Mouse (Mus musculus): ENCODE data around the gene Tmem206.
A peak's percentile ranks its signal among the peaks of the same experiment; 100 is the strongest.

The Tmem206 gene

GRCm38 (mm10) chr1:191307766-191308455 lies 17.8 kb upstream of the Tmem206 start:
- no peak for DNase-seq (ENCODE audit: low read depth, low spot score)

DNA sequence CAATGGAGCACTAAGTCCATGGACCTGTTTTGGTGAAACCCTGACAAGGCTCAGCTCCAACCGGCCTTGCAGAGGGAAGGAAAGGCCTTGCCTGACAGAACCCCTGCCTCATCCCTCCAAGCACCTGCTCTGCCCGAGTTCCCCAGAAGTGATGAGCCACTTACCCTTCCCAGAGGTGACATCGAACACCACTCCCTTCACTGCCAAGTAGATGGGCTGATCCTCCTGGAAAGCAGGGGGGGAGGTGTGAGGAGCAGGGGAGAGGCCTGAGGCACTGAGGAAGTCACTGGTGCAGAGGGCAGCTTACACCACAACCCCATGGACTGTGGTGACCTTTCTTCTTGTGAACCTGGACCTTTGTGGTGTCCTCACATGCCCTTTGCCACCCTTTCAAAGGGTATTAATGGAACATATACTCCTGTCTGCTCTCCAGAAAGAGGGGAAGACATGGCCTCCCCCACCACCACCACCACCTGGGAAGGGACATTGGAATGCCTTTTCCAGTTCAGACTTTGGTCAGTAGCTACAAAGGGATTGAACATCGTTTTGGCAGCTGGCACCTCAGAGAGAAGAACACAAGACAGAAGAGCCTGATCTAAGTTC lies 14.3 kb upstream of the Tmem206 start:
- no peak for DNase-seq (ENCODE audit: low read depth, low spot score)

DNA sequence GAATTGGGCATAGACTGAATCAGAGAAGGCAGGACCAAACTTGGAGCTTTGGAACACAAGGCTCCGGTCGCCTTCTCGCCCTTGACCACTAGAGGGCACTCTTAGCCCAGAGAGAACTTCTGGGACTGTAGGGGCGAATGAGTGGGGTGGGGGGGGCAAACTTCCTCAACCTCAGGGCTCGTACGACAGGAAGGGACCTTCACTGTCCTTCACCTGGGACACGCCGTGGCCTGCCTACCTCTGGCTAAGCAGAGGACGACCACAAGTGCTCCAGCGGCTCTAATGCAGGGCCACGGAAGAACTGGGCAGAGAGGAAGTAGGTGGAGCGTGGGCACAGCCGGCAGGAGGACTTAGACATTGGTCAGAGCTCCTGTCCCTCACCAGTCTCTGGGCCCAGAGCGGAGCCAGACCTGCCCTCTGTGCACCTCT lies 13.2 kb upstream of the Tmem206 start:
- peak; percentile 91 for DNase-seq (ENCODE audit: low read depth, low spot score)

DNA sequence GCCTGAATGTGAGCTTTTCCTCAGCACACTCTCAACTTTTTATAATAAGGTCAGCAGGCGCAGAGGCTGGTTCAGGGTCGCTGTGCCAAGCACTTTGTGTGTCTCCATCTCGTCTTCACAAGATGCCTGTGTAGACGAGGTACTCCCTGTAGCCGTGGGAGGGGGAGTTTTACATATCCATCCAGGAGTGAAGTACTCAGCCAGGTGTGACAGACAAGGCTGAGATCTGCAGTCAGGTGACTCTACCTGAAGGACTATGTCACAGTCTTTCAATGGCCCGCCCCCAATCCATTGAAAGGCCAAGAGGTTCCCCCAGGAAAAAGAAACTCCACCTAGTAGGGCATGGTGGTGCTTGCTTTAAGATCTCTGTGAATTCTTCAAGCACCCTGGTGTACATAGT lies 12.6 kb upstream of the Tmem206 start:
- DNase-seq (ENCODE audit: low read depth, low spot score) = peak; percentile 45

GRCm38 (mm10) chr1:191313926-191314325 lies 11.8 kb upstream of the Tmem206 start:
- DNase-seq (ENCODE audit: low read depth, low spot score) = no peak

- no peak for DNase-seq (ENCODE audit: low read depth, low spot score)
Measured at GRCm38 (mm10) chr1:191316818-191317217, 8.9 kb upstream of the Tmem206 start.

DNA sequence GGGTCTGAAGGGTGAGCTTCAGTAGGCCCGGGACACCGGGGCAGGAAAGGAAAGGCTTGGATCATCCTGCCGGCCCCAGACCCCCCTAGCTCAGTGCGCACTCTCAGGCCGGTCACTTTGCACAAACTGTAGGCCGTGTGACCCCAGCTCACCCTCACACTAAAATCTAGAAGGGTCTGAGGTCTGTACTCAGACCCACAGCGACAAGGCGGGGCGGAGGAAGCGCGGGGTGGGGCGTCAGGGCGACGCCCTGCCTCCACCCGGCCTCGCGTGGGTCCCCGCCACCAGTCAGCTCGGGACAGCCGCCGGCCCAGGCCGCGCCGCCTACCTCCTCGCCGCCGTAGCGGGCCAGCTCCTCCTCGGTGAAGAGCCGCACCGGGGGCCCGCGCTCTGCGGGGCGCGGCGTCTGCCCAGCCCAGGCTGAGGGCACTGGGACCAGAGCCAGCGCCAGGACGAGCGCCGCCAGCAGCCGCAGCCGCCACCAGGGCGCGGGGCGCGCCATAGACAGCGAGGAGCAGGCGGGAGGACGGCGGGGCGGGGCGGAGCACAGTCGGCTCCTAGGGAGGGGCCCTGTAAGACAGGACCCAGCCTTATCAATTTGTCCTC lies 8.0 kb upstream of the Tmem206 start, which contains the start of gene Nenf:
Gene Nenf, minus strand, starts transcription at position 604 of the 606 bp plus-strand sequence.
- peak; percentile 88 for DNase-seq (ENCODE audit: low read depth, low spot score)

- no peak for DNase-seq (ENCODE audit: low read depth, low spot score)
Measured at GRCm38 (mm10) chr1:191318686-191319085, 7.0 kb upstream of the Tmem206 start.

- no peak for DNase-seq (ENCODE audit: low read depth, low spot score)
Measured at GRCm38 (mm10) chr1:191323381-191323780, 2.3 kb upstream of the Tmem206 start.

- DNase-seq (ENCODE audit: low read depth, low spot score) = no peak
Measured at GRCm38 (mm10) chr1:191324733-191325590, 750 bp upstream of the Tmem206 start.

DNA sequence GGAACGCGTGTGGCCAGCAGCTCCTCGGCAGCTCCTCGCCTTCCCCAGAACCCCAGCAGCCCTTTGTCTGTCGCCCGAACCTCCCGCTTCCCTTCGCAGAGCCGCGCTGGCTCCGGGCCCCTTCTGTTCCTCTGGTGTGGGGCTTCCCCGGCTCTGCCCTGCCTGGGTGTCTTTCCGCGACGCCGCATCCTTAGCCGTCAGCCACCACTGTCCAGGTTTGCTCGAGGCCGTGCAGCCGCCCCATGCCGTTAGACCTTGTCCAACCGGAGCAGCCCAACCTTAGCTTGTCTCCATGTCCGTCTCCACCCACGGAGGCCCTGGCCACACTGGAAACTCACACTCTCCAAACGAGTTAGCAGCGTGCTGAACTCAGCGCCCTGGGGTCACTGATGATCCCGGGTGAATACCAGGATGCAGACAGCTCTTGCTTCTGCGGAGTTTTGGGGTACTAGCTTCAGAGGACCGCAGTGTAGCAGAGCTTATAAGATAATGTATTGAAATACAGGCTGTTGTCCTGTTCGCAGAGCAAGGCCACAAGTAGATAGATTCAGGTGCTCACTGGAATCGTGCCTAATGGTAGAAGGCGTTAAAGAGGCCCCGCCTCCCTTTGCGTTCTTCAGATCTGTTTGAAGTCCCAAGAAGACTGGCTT lies 646 bp downstream of the Tmem206 start:
- peak; percentile 81 for DNase-seq (ENCODE audit: low read depth, low spot score)

GRCm38 (mm10) chr1:191327258-191327657 lies 1.5 kb downstream of the Tmem206 start:
- no peak for DNase-seq (ENCODE audit: low read depth, low spot score)

- DNase-seq (ENCODE audit: low read depth, low spot score) = no peak
Measured at GRCm38 (mm10) chr1:191328019-191328441, 2.3 kb downstream of the Tmem206 start.

DNA sequence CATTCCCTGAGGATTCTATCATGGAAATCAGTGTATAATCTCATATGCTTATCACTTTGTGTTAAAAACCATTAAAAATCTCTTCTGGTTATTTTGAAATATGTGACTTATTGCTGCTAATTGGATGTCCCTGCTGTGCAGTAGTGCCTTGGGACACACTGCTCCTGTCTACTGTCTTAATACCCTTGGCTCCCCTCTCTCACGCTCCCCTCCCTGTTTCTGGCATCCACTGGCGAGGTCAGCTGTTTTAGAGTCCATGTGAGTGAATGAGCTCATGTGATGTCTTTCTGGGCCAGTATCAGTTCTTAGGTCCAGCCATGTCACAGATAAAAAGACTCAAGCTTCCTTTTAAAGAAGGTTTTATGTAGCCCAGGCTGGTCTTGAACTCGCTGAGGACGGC lies 4.6 kb downstream of the Tmem206 start:
- DNase-seq (ENCODE audit: low read depth, low spot score) = no peak

- no peak for DNase-seq (ENCODE audit: low read depth, low spot score)
Measured at GRCm38 (mm10) chr1:191334500-191334899, 8.8 kb downstream of the Tmem206 start.

DNA sequence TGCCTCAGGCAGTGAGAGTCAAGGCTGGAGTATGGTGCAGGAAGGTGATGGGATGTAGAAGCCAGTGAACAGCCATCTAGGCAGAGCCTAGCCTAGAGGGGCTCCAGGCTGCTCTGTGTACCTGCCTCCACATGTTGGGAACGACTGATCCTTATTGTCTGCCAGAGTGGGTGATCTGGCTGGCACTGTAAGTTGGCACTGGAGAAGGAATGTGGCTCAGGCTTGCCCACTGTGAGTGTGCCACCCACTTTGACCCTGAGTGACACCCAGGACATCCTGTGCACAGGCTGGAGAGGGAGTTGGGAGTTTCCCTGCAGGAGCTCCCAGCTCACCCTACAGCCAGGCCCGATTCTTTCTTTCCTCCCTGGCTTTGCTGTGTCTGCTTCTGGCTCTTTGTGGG lies 14.2 kb downstream of the Tmem206 start:
- DNase-seq (ENCODE audit: low read depth, low spot score) = no peak

- no peak for DNase-seq (ENCODE audit: low read depth, low spot score)
Measured at GRCm38 (mm10) chr1:191340530-191340929, 14.8 kb downstream of the Tmem206 start.

GRCm38 (mm10) chr1:191347602-191348001 lies 21.9 kb downstream of the Tmem206 start:
- DNase-seq (ENCODE audit: low read depth, low spot score) = no peak

DNA sequence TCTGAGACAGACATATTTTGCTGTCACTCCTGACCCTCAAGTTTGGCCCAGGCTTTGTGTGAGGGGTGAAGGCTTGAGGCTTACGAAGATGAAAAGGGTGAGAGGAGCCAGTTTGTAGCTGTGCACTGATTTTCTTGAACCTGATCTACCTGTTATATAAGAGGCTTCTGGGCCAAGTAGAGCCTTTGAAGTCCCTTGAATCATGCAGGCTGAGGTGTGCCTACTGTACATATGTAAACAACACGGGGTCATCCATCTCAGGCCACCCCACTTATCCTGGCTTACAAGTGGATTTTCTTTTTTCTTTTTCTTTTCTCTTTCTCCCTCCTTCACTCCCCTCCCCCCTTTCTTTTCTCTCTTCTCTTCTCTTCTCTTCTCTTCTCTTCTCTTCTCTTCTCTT lies 22.9 kb downstream of the Tmem206 start:
- no peak for DNase-seq (ENCODE audit: low read depth, low spot score)

DNA sequence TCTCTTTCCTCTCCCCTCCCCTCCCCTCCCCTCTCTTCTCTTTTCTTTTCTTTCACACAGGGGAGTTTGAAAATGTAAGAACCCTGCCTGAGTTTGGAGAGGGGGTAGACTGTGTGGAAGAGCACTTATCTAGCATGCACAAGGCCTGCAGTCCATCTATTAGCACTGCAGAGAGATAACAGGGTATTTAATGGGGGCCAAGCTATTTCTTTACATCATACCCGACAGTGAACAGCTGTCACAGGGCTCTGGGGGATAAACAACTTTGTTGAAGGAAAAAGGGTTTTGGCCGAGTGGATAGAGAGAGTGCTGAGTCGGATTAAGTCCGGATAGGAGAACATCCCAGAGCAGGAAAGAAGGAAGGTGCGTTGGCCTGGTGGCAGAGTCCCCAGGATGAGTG lies 23.3 kb downstream of the Tmem206 start:
- no peak for DNase-seq (ENCODE audit: low read depth, low spot score)

GRCm38 (mm10) chr1:191349486-191350037 lies 23.9 kb downstream of the Tmem206 start:
- no peak for DNase-seq (ENCODE audit: low read depth, low spot score)

Data from CD4-positive, CD25-positive, alpha-beta regulatory T cell, adult 2 months (primary cell).